Mouse (Mus musculus) brown adipose tissue, adult 24 weeks (tissue): ENCODE data around the gene Celsr3. TPM values are rescaled to one million over a fixed set of nuclear protein-coding genes. Genes with fewer than 3 reads are reported as not detected.

ENCODE experiments used
- H3K27ac ChIP-seq: fragments of 200-500 bp; replicated peaks from 2 replicates; pipeline ENCODE4 v1.5.1; 2012; ENCODE audit warnings: low read depth, mild to moderate bottlenecking, low read length
- H3K4me1 ChIP-seq: fragments of 200-500 bp; 2 replicates; pipeline ENCODE4 v1.6.1; 2012; ENCODE audit warnings: low read length, mixed read lengths; ENCODE audit not compliant: control insufficient read depth, insufficient read depth, insufficient read length
- H3K4me3 ChIP-seq: fragments of 200-500 bp; 2 replicates; pipeline ENCODE4 v1.5.1; 2012; ENCODE audit warnings: low read depth, mild to moderate bottlenecking, low read length, moderate library complexity; ENCODE audit not compliant: insufficient read depth
- polyA plus RNA-seq: library from polyadenylated mRNA; stranded (reverse); fragments of >200 nt; gene quantifications from 2 replicates; pipeline ENCODE4 v1.2.4, GENCODE M21; 2012; ENCODE audit not compliant: missing spikeins, insufficient read depth, insufficient read length

Celsr3 gene
- polyA plus RNA-seq, 1 experiment = not detected

GRCm38 (mm10) chr9:108855335-108855734 lies 29.2 kb downstream of the Celsr3 start:
- Histone ChIP-seq H3K4me3 (no peak overlapping the region), H3K27ac (no peak overlapping the region), H3K4me1 (peaks cover 7% of the 10 kb centered on the region)

GRCm38 (mm10) chr9:108858792-108859527 lies 32.8 kb downstream of the Celsr3 start:
- no peaks in the 10 kb centered on the region; the same call in 1 of the 2 replicates for H3K4me1 ChIP-seq
- H3K27ac ChIP-seq = no peak overlapping the region
- H3K4me3 ChIP-seq = no peak overlapping the region

Other genes with a start within 250 kb of the Celsr3 start
- gene Wdr6, start 247.6 kb upstream of the Celsr3 start, polyA plus RNA-seq = 14.6 TPM in 2 replicates
- 0.83 and 1.3 TPM in 2 replicates for gene P4htm, start 228.7 kb upstream of the Celsr3 start, polyA plus RNA-seq
- 22.4 and 29.8 TPM in 2 replicates for gene Arih2, start 176.9 kb upstream of the Celsr3 start, polyA plus RNA-seq
- gene Slc25a20, start 164.2 kb upstream of the Celsr3 start, polyA plus RNA-seq = 545 and 591 TPM in 2 replicates
- gene Prkar2a, start 137.0 kb upstream of the Celsr3 start, polyA plus RNA-seq = 12.4 and 20.8 TPM in 2 replicates
- gene Ip6k2, start 42.5 kb upstream of the Celsr3 start, polyA plus RNA-seq = 14.0 and 16.2 TPM in 2 replicates
- 3.9 and 6.4 TPM in 2 replicates for gene Nckipsd, start 18.0 kb upstream of the Celsr3 start, polyA plus RNA-seq
- 4.4 and 7.5 TPM in 2 replicates for gene Slc26a6, start 27.0 kb downstream of the Celsr3 start, polyA plus RNA-seq
- not detected in 2 replicates for gene Tmem89, start 88.3 kb downstream of the Celsr3 start, polyA plus RNA-seq
- 1,481 and 1,573 TPM in 2 replicates for gene Uqcrc1, start 110.3 kb downstream of the Celsr3 start, polyA plus RNA-seq
- gene Col7a1, start 127.3 kb downstream of the Celsr3 start, polyA plus RNA-seq = 0.21 and 1.1 TPM in 2 replicates
- not detected in 2 replicates for gene Ucn2, start 159.7 kb downstream of the Celsr3 start, polyA plus RNA-seq
- 3.4 and 3.8 TPM in 2 replicates for gene Pfkfb4, start 165.5 kb downstream of the Celsr3 start, polyA plus RNA-seq
- 30.4 and 48.6 TPM in 2 replicates for gene Shisa5, start 212.2 kb downstream of the Celsr3 start, polyA plus RNA-seq
- gene Trex1, start 233.4 kb downstream of the Celsr3 start, polyA plus RNA-seq = 6.6 and 16.6 TPM in 2 replicates
- 3.6 and 4.8 TPM in 2 replicates for gene Atrip, start 247.8 kb downstream of the Celsr3 start, polyA plus RNA-seq